Mouse (Mus musculus) gastrocnemius, postnatal 14 days (tissue): ENCODE measurements around the gene Gm8369. TPM values are rescaled to one million over a fixed set of nuclear protein-coding genes. Genes with fewer than 3 reads are reported as not detected.
"Not testable (repeated sequence)": the region's sequence is repeated elsewhere in the genome, so short reads cannot be mapped to it uniquely, and the experiment has no call there.

Experiments used
- DNase-seq: peaks from one replicate; pipeline ENCODE4 v3.0.0; 2021; ENCODE audit warnings: mixed read lengths
- intact Hi-C: fragments of 180-260 bp; cut with DNase I; formaldehyde crosslinking; loops from one replicate; pipeline ENCODE4 v1.15.1; 2025; ENCODE audit warnings: low total_unique reads
- total RNA-seq, 2 experiments: library from RNA; stranded (reverse); gene quantifications; 2 replicates each; pipeline ENCODE4 v1.2.3; 2021

Gm8369 gene
- total RNA-seq, 2 experiments from 2014 or later, result 0.29 TPM; not detected in 1

DNA sequence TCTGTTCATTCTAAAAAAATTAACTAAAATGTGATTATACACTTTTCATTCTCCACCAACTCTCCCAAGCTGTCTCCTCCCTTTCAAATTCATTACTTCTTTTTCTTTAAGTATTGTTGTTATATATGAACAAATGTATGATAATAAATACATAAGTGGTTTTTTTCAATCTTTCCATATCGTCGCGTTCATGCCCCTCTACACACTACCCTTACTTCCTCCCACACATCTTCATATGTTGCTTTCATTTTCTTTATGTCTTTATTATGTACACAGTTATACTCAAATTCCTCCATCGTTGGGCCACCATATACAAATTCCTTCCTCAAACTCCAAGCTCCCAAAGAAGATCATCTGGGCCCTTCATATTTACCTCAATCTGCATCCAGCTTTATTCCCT is 15.6 kb downstream of the Gm8369 start:
- no peak for DNase-seq
- intact Hi-C loops, result no loop called here

DNA sequence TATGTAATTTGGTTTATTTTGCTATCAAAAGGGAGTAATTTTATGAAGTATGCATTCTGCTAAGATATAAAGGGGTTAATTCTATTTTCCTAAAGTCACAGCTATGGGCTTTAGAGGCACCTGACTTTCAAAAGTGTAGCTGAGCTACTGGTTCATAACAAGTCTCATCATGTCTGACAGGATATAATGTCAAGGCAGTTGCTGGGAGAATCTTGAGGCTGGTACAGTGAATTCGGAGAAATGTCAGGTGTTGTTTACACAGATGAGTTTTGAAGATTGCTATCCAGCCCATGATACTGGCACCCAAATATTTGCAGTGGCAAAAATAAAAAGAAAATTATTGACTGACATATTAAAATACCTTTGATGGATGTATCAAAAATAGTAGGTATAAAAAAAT is 19.1 kb downstream of the Gm8369 start:
- no peak for DNase-seq
- intact Hi-C loops, result no loop called here

DNA sequence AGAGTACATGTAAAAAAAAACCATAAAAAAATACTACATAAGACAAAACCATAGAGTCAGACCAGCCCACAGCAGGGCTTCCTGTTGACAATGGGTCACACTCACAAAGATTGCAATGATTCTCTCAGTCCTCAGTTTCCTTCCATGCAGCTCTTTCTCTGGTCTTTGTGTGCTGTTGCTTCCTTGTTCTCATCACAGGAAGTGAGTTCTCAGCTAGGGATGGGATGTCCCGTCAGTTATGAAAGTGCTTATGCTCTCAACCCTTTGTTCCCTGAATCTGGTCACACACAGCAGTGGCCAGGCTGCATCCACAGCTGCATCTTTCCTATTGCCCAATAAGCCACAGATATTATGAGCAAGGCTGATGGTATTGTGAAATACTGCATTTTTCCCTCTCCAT is 27.7 kb downstream of the Gm8369 start:
- no peak for DNase-seq
- intact Hi-C loops, result no loop called here

DNA sequence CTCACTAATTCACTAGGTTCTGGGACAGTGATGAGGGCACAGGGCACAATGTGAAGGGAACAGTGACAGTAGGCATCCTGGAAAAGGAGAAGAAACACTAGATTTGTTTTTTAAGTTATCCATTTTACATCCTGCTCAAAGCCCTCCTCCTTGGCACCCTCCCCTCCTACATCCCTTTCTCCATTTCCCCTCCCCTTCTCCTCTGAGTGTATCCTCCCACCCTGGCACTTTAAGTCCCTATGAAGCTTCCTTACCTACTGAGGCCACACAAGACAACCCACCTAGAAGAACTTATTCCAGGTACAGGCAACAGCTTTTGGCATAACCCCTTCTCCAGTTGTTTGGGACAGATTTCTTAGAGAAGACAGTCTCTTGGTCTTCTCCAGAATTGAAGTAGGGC is 30.5 kb downstream of the Gm8369 start, which contains the start of gene Ms4a6b:
Gene Ms4a6b (plus strand): TSS at position 267 of the 400 bp plus-strand sequence.
- intact Hi-C loops, result no loop called here
- no peak for DNase-seq

DNA sequence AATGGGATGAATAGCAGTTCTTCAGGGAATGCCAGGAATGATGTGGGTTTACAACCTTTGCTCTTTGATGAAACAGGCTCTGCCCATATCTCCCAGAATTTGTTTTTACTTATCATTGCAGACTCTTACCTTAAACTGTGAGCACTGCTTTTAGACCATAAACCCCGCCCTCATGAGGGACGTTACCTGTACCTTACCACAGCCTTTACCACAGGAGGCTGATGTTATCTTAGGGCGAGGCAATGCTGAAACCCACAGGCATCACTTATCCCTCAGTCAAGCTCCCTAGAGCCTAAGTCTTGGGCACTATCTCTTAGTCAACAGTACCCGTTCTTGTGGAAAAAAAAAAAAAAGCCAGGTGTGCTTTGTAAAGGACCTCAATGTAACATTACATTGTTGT is 31.1 kb downstream of the Gm8369 start:
- DNase-seq, result no peak
- intact Hi-C loops, result no loop called here

DNA sequence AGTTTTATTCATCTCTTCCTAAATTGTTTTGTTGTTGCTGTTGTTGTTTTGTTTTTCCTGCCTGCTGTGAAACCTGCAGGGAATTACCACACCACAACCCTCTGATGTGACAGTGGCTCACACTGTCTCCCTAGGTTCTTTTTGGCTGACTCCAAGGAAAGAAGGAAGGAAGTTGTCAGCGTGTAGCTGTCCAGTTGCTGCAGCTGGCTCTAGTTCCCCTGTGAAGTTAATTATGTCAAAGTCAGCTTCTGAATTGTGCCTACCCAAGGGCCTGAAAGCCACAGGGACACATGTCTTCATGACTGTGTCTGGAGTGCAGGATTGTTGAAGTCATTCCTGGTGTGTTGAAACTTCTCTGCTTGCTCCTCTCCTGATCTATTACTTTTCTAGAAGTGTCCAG is 31.6 kb downstream of the Gm8369 start:
- DNase-seq, intact Hi-C loops: not testable (repeated sequence)

DNA sequence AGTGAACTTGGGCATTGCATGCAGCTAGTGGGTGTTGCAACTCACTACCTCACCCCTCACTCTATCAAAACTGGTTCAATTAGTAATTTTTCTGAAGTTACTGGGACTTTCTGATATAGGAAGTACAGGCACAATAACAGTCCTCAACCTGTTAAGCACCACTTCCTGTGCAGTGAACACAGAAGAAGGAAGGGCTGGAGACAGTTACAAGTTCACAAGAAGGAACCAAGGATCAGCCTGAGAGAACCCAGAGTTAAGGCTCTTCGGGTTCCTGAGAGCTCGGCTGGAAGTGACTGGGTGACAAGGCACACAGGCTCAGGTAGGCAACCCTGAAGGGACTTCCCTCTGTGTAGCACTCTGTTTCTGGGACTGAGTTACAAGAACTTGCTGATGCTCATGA is 32.6 kb downstream of the Gm8369 start:
- intact Hi-C loops, DNase-seq: not testable (repeated sequence)

DNA sequence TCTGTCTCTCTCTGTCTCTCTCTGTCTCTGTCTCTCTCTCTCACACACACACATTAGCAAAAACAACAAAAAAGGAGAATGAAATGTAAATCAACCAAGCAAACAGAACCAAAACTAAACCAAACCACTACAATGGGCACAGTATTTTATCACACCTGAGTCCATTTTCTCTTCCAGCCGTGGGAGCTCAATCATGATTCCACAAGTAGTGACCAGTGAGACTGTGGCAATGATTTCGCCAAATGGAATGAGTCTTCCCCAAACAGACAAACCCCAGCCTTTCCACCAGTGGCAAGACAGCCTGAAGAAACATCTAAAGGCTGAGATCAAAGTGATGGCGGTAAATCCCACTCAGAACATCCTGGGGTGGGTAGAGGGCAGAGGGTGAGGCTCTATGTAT is 34.4 kb downstream of the Gm8369 start:
- intact Hi-C loops, result no loop called here

DNA sequence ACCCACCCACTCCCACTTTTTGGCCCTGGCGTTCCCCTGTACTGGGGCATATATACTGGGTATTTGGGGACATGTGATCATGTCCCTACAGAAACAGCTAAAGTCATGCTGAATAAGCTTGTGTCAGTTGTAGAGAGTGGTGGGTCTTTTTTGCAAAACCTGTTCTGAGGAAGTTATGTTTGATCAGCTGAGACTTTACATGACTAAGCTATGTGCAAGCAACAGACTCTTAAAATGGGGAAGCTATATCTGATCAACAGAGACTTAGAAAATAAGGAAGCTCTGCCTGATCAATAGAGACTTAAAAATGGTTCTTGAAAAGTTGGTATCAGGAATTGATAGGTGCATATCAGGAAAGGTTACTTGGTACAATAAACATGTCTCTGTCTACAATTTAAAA is 47.7 kb downstream of the Gm8369 start:
- intact Hi-C loops, result no loop called here
- no peak for DNase-seq

More for the DNA sequence above, 34.4 kb downstream of the Gm8369 start:
- DNase-seq, result no peak

DNA sequence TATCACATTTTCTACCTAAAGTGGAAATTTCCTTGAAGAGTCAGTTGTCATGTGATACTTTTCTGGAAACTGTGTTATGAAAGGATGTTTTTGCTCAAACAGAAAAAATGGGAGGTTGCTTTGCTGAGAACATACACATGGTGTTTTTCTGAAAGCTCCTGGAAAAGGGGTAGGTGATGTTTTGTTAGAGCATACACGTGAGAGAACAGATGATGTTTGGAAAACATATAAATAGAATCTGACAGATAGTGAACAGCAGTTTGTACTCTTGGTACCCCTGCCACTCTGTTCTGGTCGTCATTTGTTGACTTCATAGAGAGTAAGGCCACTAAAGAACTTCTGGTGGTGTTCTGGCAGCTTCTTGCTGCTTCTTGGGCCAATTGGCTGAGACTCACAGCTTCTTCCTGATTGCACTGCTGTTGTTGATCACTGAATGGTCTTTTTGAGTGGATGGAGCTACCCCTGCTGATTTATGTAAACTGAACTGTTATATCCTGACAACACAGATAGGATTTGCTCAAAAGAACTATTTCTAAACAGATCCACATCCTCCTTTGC is 48.2 kb downstream of the Gm8369 start:
- intact Hi-C loops, result no loop called here

DNA sequence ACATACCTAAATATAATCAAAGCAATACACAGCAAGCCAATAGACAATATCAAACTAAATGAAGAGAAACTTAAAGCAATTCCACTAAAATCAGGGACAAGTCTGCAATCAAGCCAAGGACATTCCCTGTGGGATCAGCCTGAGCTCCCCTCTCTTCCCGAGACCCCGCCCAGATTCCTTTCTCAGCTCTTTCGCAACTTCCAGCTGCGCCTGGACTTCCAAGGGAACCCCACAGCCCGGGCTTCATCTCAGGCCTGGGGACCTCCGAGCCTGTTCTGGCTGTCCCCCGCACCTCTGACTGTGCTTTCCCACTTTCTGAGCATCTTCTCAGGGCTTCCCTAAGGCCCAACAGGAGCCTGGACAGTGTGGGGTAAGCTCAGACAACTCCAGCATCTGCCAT is 50.9 kb downstream of the Gm8369 start, which contains the start of gene Ms4a4d:
Gene Ms4a4d (plus strand): TSS at position 209 of the 400 bp plus-strand sequence.
- intact Hi-C loops, result no loop called here
- peak; percentile 64 for DNase-seq

More for the DNA sequence above, 48.2 kb downstream of the Gm8369 start:
- no peak for DNase-seq

DNA sequence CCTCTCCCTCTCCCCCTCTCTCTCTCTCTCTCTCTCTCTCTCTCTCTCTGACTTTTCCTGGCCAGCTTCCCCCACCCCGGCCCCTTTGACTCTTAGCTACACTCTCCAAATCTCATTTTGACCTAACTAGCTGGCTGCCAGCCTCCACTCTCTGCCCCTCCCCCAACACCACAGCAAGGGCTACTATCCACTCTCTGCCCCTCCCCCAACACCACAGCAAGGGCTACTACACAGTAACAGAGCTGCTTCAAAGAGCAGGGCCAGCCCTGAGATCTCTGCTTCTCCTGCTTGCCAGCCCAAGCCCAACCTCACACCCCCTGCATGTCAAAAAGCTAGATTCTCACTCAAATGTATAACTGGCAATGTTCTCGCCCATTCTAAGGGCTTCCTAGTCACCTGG is 51.6 kb downstream of the Gm8369 start:
- DNase-seq, result peak; percentile 15
- intact Hi-C loops, result no loop called here

DNA sequence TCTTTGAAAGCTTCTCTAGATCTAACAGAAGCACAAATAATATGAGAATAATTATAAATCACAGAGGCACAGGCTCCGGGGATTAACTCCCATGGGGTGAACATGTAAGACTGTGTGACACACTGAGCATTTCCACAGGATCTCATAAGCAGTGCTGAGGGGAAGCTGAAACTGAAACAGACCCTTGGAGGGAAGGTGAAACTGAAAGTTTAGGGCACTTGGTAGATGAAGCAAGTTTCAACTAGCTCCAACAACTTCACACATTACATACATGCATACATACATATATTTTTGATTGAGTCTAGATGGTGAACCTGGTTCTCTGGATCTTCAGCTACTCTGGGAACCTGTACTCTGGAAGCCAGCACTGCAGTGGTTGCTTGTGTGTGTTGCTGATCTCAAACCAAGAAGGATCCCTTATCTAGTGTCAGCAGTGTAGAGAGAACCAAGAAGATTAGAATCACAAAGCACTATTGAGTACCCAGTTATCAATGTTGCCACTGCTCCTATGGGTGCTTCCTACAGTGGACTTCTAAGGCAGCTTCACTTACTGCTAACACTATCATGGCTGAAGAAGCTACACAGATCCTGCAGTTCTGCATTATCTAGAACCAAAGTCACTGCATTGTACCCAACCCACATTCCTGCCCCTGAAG is 54.6 kb downstream of the Gm8369 start:
- DNase-seq, intact Hi-C loops: not testable (repeated sequence)

DNA sequence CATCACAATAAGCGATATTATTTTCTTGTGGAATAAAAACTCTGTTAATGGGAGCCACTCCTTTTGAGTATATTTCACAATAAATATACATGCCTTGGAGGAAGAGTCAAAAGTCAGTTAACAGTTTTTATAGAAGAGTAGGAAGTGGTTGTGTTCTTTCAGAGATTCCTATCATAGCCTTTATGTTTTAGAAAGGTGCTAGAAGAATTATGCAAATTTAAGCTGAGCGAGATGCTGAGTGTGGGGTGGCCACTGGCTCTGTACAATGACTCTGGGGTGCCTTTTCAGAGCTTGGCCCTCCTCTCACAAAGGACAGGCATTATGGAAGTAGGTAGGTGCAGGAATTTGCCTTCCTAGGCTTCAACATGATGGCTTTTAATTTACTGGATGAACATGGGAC is 58.6 kb downstream of the Gm8369 start:
- intact Hi-C loops, DNase-seq: not testable (repeated sequence)

DNA sequence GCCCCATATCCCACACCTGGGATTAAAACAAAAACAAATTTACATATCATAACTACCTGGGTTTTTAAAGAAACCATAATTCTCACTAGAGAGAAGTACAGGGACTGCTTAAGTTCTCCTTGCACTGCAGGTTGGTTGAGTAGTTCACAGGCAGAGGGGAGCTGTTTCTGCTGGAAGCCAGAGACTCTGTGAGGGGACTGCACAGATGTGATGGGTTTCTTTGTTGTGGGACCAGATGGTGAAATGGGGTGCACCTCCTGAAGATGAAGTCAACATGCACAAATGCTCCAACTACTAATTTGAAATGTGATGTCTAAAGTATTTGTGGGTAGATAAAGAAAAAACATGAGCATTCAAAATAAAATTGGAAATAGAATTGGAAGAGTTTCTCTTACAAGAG is 62.2 kb downstream of the Gm8369 start:
- intact Hi-C loops, result no loop called here
- DNase-seq, result no peak

DNA sequence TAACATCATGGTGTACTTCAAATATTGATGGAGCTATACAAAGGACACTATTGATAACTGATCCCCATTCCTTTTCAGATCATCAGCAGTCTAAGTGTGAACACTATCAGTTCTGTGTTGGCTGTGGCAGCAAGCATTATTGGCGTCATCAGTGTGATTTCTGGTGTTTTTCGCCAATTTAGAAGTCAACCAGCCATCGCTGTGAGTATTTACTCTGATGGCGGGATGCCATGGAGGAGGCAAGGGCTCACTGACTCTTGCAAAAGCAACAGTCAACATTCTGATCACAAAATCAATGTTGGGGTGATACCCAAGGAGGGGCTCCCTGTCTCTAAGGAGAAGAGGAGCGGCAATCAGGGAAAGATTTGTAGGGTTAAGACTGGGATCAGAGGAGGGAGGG is 69.0 kb downstream of the Gm8369 start:
- no peak for DNase-seq
- intact Hi-C loops, result no loop called here

DNA sequence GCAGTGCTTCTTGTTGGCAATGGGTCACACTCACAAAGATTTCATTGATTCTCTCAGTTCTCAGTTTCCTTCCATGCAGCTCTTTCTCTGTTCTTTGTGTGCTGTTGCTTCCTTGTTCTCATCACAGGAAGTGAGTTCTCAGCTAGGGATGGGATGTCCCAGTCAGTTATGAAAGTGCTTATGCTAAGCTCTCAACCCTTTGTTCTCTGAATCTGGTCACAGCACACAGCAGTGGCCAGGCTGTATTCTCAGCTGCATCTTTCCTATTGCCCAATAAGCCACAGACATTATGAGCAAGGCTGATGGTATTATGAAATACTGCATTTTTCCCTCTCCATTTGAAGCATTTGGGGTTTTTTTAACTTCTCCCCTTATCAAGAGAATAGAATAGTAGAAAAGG is 73.8 kb downstream of the Gm8369 start:
- intact Hi-C loops, DNase-seq: not testable (repeated sequence)
